Mouse (Mus musculus) thymus, postnatal 10 days (tissue): ENCODE measurements around the gene Olfr620.

ENCODE experiments used
- DNase-seq, 2 experiments: peaks; one replicate each; pipeline ENCODE4 v3.0.0; 2021; ENCODE audit warnings: low spot score in 2 of 2

Gene Olfr620

DNA sequence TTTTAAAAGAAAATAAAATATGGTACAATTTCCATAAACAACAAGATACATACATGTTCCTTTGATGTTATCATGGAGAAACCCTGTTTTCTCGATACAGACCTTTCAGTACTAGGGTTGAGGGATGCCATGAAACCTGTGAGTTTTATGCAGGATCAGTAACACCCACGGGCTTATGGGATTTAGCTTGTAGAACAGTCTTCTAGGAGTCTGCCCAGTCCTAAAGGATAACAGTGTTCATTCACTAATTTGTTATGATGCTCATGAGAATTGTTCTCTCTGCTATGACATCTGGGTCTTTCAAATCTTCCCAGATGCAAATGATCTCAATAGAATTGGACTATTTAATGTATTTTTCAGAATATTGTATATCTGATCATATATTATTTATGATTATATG is at the start of gene Olfr620:
TSS of gene Olfr620 (minus strand) at position 101 of the 400 bp plus-strand sequence.
- no peak for DNase-seq

GRCm38 (mm10) chr7:103644070-103644469 is 31.7 kb upstream of the Olfr620 start:
- no peak for DNase-seq

DNA sequence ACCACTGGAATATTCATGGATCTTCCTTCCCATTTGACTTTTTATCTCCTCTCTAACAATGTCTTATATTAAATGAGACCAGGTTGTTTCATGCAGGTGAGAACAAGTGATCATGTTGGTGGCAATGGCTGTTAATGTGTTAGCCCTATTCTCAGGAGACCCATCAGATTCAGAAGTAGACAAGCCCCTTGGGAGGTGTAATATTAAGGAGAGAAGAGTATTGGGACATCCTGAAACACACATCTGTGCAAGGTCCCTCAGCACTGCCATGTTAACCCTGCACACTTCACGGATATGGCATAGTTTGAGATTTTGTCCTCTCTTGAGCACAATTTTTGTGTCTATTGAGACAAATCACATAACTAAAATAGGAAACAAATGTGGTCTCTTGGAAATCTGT is 30.3 kb upstream of the Olfr620 start, which contains the start of gene Olfr622:
TSS of gene Olfr622 (minus strand) at position 101 of the 400 bp plus-strand sequence.
- no peak for DNase-seq

- DNase-seq, result no peak
Observed at GRCm38 (mm10) chr7:103636795-103637194, 24.5 kb upstream of the Olfr620 start.

DNA sequence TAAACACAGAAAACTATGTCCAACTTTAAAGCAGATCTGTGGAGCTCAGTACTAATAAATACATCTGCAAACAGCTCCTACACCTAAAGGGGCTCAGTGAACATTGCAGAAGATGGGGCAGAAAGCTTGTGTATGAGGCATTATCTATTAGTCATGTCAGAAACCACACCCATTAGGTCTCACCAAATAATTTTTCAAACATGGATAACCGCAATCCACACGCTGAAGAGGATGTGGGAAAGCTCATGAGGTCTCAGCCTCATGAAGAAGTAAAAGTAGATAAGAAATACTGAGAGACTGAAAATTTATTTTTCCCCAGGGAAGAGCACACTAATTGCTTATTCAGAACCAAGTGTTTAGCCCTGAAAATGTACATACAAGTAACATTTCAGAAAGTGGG is 4.9 kb downstream of the Olfr620 start:
- DNase-seq, result no peak

DNA sequence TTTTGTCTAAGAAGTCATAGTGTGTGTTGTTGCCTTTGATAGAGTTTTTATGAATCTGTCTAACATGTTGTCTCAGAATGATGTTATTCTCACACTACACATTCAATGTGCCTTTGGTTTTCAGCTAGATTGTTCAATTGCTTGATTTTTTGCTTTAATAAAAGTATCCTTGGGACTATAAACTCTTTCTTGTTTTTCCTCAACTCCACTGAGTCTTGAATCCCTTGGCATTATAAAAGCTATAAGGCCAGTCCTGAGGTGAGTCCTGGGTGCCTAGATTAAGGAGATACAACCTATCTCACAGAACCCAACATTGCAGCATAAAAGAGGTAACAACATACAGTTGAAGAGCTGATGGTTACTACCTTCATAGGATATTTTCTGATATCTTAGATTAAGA is 12.1 kb downstream of the Olfr620 start, which contains the start of gene Olfr619:
TSS of gene Olfr619 (plus strand) at position 301 of the 400 bp plus-strand sequence.
- DNase-seq, result no peak

DNA sequence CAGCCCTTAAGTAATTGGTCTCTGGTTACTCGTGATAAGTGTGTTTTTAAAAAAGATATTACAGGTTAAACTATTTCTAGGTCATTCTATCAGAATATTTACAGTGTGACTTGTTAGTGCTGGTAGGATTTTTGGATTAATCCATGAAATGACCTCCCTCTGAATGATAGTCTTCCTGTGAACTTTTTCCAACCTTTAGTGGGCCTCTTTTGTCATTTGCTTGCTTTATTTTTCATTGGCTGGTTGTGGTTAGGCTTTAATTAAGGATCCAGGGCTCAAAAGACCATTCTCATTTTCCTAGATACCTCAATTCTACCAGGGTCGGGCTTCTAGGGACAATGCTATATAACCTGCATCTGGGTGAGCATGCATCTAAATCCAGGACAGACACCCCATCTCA is 22.5 kb downstream of the Olfr620 start, which contains the start of gene Olfr618:
TSS of gene Olfr618 (plus strand) at position 301 of the 400 bp plus-strand sequence.
- no peak for DNase-seq

DNA sequence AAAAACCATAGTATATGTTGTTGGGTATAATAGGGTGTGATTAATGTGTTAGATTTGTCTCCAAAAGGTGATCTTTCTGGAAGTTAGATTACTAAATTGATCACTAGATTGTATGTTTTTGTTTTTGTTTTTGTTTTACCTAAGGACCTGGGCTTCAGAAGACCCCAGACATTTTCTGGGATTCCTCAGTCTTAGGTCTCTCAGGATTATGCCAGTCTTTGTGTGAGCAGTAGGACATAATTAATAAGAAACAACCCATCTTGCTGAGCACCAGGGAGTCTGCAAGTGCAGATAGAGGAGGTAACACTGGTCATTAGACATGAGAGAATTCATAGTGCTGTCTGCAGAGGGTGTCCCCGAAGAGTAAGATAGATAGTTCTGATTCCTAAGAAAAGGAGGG is 39.6 kb downstream of the Olfr620 start, which contains the start of gene Olfr617:
TSS of gene Olfr617 (plus strand) at position 301 of the 400 bp plus-strand sequence.
- no peak for DNase-seq

DNA sequence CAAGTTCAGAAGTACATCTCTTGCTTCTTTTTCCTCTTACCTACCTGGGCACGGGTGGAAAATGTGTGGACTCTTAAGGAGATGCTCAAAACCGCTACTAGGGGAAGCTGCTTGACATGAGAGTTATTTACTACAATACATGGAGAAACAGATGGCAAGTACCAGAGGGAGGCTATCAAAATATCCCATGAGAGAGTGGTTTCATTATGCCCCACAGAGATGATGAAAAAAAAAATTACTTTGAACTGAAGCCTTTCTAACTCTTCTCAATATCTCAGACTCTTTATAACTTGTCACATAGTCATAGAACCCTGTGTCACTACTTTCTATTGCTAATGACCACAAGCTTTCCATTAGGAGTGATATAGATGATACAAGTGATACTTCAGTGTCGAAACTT is 43.3 kb downstream of the Olfr620 start, which contains the start of gene Olfr616:
TSS of gene Olfr616 (minus strand) at position 101 of the 400 bp plus-strand sequence.
- no peak for DNase-seq

DNA sequence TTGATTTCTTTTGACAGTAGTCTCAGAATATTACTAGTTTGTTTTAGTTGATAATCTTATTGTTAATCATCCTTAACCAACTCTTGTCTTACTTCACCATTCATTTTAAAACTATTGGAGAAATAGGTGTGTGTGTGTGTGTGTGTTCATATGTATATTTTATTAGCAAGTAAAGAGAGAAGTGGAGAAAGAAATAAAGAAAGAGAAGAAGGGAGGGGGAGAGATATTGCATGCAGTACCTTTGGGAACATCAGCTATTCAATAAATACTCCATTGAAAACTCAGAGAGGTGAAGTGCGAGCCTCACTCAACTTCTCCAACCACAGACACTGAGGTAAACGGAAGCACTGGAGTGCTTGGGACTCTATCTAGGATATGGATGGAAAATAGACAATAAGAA is 56.6 kb downstream of the Olfr620 start, which contains the start of gene Olfr615:
TSS of gene Olfr615 (plus strand) at position 301 of the 400 bp plus-strand sequence.
- DNase-seq, result no peak
